Mouse (Mus musculus): Measurements from ENCODE around the gene 1600014C23Rik. TPM values are rescaled to one million over a fixed set of nuclear protein-coding genes. Genes with fewer than 3 reads are reported as not detected.

Gene 1600014C23Rik
- polyA plus RNA-seq, 1 experiment from 2014 or later = not detected

DNA sequence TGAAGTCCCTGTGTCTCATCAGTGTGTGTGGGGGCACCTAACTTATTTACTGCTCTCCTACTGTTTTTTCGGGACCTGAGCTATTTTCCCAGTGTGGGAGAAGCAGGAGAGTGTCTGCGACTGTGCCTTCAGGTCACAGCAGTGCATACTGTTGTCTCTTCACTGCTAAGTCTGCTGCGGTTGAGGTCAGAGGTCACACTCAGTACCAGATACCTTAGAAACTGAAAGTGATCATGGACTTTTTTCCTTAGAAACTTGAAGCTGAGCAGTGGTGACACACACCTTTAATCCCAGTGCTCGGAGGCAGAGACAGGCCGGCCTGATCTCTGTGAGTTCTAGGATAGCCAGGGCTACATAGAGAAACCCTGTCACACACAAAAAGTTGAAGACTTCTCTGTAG lies 41.5 kb downstream of the 1600014C23Rik start:
- Histone ChIP-seq H3K4me3 (replicated peaks; ENCODE audit: low read length) (no peak overlapping the region), H3K9ac (no peak overlapping the region), H3K9me3 (ENCODE audit: control insufficient read depth, low read length) (no peaks in the 10 kb centered on the region), H3K36me3 (replicated peaks; ENCODE audit: control insufficient read depth, insufficient read depth) (peaks cover 7% of the 10 kb centered on the region; the same call in 1 of the 2 replicates), H3K4me1 (replicated peaks; ENCODE audit: control insufficient read depth, insufficient read depth, low read length) (peaks cover 4% of the 10 kb centered on the region), H3K27ac (no peak overlapping the region), H3K4me2 (replicated peaks) (no peak overlapping the region), H3K27me3 (ENCODE audit: control insufficient read depth, insufficient read depth, low read length) (no peaks in the 10 kb centered on the region)
- 82% methylated on average over 5 of the region's 5 CpGs for WGBS
- DNase-seq (ENCODE audit: low spot score) = no peak
- ATAC-seq (ENCODE audit: low FRiP score) = no peak

GRCm38 (mm10) chr17:45690044-45690443 lies 43.6 kb downstream of the 1600014C23Rik start:
- H3K4me1 ChIP-seq (replicated peaks; ENCODE audit: control insufficient read depth, insufficient read depth, low read length) = peaks cover 10% of the 10 kb centered on the region
- no peaks in the 10 kb centered on the region for H3K9me3 ChIP-seq (ENCODE audit: control insufficient read depth, low read length)
- no peak overlapping the region for H3K4me3 ChIP-seq (replicated peaks; ENCODE audit: low read length)
- H3K9ac ChIP-seq = no peak overlapping the region
- H3K27ac ChIP-seq = no peak overlapping the region
- DNase-seq (ENCODE audit: low spot score) (no peak), ATAC-seq (ENCODE audit: low FRiP score) (no peak)
- no peak overlapping the region for H3K4me2 ChIP-seq (replicated peaks)
- H3K27me3 ChIP-seq (ENCODE audit: control insufficient read depth, insufficient read depth, low read length) = no peaks in the 10 kb centered on the region
- 95% methylated on average over 4 of the region's 4 CpGs for WGBS
- H3K36me3 ChIP-seq (replicated peaks; ENCODE audit: control insufficient read depth, insufficient read depth) = no peaks in the 10 kb centered on the region

- no peak overlapping the region for H3K27ac ChIP-seq
- H3K36me3 ChIP-seq (replicated peaks; ENCODE audit: control insufficient read depth, insufficient read depth) = no peaks in the 10 kb centered on the region
- 94% methylated on average over 9 of the region's 9 CpGs for WGBS
- ATAC-seq (ENCODE audit: low FRiP score) (no peak), DNase-seq (ENCODE audit: low spot score) (no peak)
- no peak overlapping the region for H3K4me3 ChIP-seq (replicated peaks; ENCODE audit: low read length)
- no peaks in the 10 kb centered on the region for H3K27me3 ChIP-seq (ENCODE audit: control insufficient read depth, insufficient read depth, low read length)
- peaks cover 17% of the 10 kb centered on the region for H3K4me1 ChIP-seq (replicated peaks; ENCODE audit: control insufficient read depth, insufficient read depth, low read length)
- H3K9ac ChIP-seq = no peak overlapping the region
- no peak overlapping the region for H3K4me2 ChIP-seq (replicated peaks)
- no peaks in the 10 kb centered on the region for H3K9me3 ChIP-seq (ENCODE audit: control insufficient read depth, low read length)
These were observed 44.5 kb downstream of the 1600014C23Rik start for GRCm38 (mm10) chr17:45689120-45689519.

- H3K36me3 ChIP-seq (replicated peaks; ENCODE audit: control insufficient read depth, insufficient read depth) = no peaks in the 10 kb centered on the region
- WGBS = 12% methylated on average over 12 of the region's 12 CpGs
- no peak for ATAC-seq (ENCODE audit: low FRiP score)
- DNase-seq (ENCODE audit: low spot score) = no peak
- H3K9ac ChIP-seq = peak within 1 kb of the TSS; percentile 92
- H3K4me2 ChIP-seq (replicated peaks) = peak within 1 kb of the TSS; percentile 75
- H3K4me3 ChIP-seq (replicated peaks; ENCODE audit: low read length) = peak within 1 kb of the TSS; percentile 84
- peaks cover 24% of the 10 kb centered on the region for H3K4me1 ChIP-seq (replicated peaks; ENCODE audit: control insufficient read depth, insufficient read depth, low read length)
- no peaks in the 10 kb centered on the region for H3K9me3 ChIP-seq (ENCODE audit: control insufficient read depth, low read length)
- no peaks in the 10 kb centered on the region for H3K27me3 ChIP-seq (ENCODE audit: control insufficient read depth, insufficient read depth, low read length)
- peak within 1 kb of the TSS; percentile 93 for H3K27ac ChIP-seq
These were observed 46.9 kb downstream of the 1600014C23Rik start, which contains the start of gene Tmem63b for GRCm38 (mm10) chr17:45686716-45687115. Gene Tmem63b, minus strand, starts transcription at chr17:45686905.

- H3K9ac ChIP-seq = peak within 1 kb of the TSS; percentile 92
- peak within 1 kb of the TSS; percentile 93 for H3K27ac ChIP-seq
- peak; percentile 98 for DNase-seq (ENCODE audit: low spot score)
- H3K4me1 ChIP-seq (replicated peaks; ENCODE audit: control insufficient read depth, insufficient read depth, low read length) = peaks cover 24% of the 10 kb centered on the region
- H3K36me3 ChIP-seq (replicated peaks; ENCODE audit: control insufficient read depth, insufficient read depth) = no peaks in the 10 kb centered on the region
- H3K9me3 ChIP-seq (ENCODE audit: control insufficient read depth, low read length) = no peaks in the 10 kb centered on the region
- under 1% methylated on average over 30 of the region's 50 CpGs for WGBS
- peak within 1 kb of the TSS; percentile 75 for H3K4me2 ChIP-seq (replicated peaks)
- peak; percentile 90 for ATAC-seq (ENCODE audit: low FRiP score)
- peak within 1 kb of the TSS; percentile 84 for H3K4me3 ChIP-seq (replicated peaks; ENCODE audit: low read length)
- no peaks in the 10 kb centered on the region for H3K27me3 ChIP-seq (ENCODE audit: control insufficient read depth, insufficient read depth, low read length)
These were observed 47.5 kb downstream of the 1600014C23Rik start, which contains the start of gene Mrpl14 for GRCm38 (mm10) chr17:45686093-45686619. Gene Mrpl14, plus strand, starts transcription at chr17:45686322.

DNA sequence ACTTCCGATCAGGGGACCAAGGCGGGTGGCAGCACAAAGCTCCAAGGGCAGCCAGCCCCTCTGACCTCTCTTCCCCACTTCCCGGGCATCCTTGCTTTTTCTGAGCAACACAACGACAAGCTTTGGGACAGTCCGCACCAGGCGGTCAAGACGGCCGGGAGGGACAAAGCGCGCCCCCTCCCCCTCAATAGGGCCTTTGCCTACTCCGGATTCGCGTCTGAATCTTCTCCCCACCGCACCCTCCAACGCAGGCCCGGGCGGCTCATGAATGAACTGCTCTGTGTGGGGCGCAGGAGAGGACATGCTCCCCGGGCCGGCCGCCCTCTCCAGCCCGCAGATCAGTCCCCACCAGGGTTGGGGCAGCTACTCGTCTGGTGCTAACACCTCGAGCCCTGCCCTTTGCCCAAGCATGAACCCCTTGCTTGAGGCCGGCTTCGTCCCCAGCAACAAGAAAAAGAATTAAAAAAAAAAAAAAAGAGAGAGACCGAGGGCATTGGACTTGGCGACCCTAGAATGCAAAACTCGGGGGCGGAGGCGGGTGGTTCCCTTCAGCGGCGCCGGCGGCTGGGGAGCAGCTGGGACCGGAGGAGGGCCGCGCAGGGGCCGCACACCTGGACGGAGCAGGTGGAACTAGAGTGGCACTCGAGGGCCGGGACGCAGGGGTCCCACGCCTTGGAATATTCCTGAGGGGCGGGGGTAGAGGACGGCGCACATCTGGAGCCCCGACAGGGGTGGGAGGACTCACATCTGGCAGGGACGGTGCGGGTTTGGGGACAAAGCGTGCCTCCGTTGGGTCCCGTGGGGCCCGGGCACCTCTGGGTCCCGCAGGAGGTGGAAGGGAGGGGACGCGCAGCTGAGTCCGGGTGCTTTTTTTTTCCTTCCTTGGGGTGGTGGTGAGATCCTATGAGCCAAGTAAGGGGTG lies 48.2 kb downstream of the 1600014C23Rik start:
- peak overlapping the region; percentile 84 for H3K4me3 ChIP-seq (replicated peaks; ENCODE audit: low read length)
- H3K9me3 ChIP-seq (ENCODE audit: control insufficient read depth, low read length) = no peaks in the 10 kb centered on the region
- H3K27ac ChIP-seq = peak overlapping the region; percentile 93
- peak; percentile 61 for ATAC-seq (ENCODE audit: low FRiP score)
- WGBS = under 1% methylated on average over 58 of the region's 58 CpGs
- H3K9ac ChIP-seq = peak overlapping the region; percentile 92
- H3K27me3 ChIP-seq (ENCODE audit: control insufficient read depth, insufficient read depth, low read length) = no peaks in the 10 kb centered on the region
- H3K36me3 ChIP-seq (replicated peaks; ENCODE audit: control insufficient read depth, insufficient read depth) = no peaks in the 10 kb centered on the region
- H3K4me1 ChIP-seq (replicated peaks; ENCODE audit: control insufficient read depth, insufficient read depth, low read length) = peaks cover 29% of the 10 kb centered on the region
- peak overlapping the region; percentile 75 for H3K4me2 ChIP-seq (replicated peaks)
- peak; percentile 36 for DNase-seq (ENCODE audit: low spot score)

DNA sequence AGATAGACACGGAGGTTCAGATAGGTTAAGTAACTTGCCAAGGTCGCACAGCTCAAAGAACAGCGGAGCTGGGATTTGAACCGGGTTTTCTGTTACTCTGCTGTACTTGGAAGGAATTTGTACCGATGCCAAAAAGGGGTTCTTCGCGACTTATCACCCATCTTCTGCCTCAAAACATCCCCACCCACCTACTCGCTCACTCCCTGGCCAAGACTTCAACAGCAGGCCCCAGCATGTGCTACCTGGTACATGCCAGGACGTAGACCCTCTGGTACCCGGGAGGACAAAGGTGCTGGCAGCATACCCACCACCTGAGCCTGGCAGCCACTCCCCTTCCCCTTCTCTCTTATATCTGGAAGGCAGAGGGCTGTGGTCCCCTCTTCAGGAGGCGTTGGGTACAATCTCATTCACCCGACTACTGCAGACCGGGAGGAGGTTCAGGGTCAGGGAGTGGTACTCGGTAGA lies 48.9 kb downstream of the 1600014C23Rik start:
- no peaks in the 10 kb centered on the region for H3K9me3 ChIP-seq (ENCODE audit: control insufficient read depth, low read length)
- DNase-seq (ENCODE audit: low spot score) (peak; percentile 28), ATAC-seq (ENCODE audit: low FRiP score) (no peak)
- H3K4me3 ChIP-seq (replicated peaks; ENCODE audit: low read length) = peak overlapping the region; percentile 84
- peaks cover 29% of the 10 kb centered on the region for H3K4me1 ChIP-seq (replicated peaks; ENCODE audit: control insufficient read depth, insufficient read depth, low read length)
- 24% methylated on average over 14 of the region's 14 CpGs for WGBS
- peak overlapping the region; percentile 93 for H3K27ac ChIP-seq
- H3K36me3 ChIP-seq (replicated peaks; ENCODE audit: control insufficient read depth, insufficient read depth) = no peaks in the 10 kb centered on the region
- peak overlapping the region; percentile 75 for H3K4me2 ChIP-seq (replicated peaks)
- peak overlapping the region; percentile 92 for H3K9ac ChIP-seq
- H3K27me3 ChIP-seq (ENCODE audit: control insufficient read depth, insufficient read depth, low read length) = no peaks in the 10 kb centered on the region

Measured in hindbrain, embryonic 14.5 days (tissue).